Mouse (Mus musculus) stomach, embryonic 15.5 days (tissue): ENCODE measurements at regions not wholly inside any gene's neighbourhood (a gene's known extent, or its start where the extent isn't known, plus 50 kb on each side); places are given as distances from the start of the nearest gene placed in this dataset.

Experiments
- ATAC-seq: fragments of 200-750 bp; cut with Nextera tagmentation; 2 replicates; pipeline ENCODE4 v1.8.0; 2017; ENCODE audit warnings: low read depth, moderate number of reproducible peaks, moderate TSS enrichment; ENCODE audit not compliant: insufficient read depth, low FRiP score
- H3K27ac ChIP-seq: fragments of 300-500 bp; sonication (generic); 2 replicates; pipeline ENCODE4 v1.5.1; 2015; ENCODE audit warnings: mild to moderate bottlenecking, inconsistent platforms
- H3K27me3 ChIP-seq: fragments of 300-500 bp; sonication (generic); replicated peaks from 2 replicates; pipeline ENCODE4 v1.6.1; 2015; ENCODE audit warnings: inconsistent platforms
- H3K36me3 ChIP-seq: fragments of 300-500 bp; sonication (generic); 2 replicates; pipeline ENCODE4 v1.6.1; 2015; ENCODE audit warnings: inconsistent platforms
- H3K4me1 ChIP-seq: fragments of 300-500 bp; sonication (generic); 2 replicates; pipeline ENCODE4 v1.6.1; 2015; ENCODE audit warnings: inconsistent platforms
- H3K4me2 ChIP-seq: fragments of 300-500 bp; sonication (generic); 2 replicates; pipeline ENCODE4 v1.6.1; 2015; ENCODE audit warnings: mild to moderate bottlenecking, inconsistent platforms
- H3K4me3 ChIP-seq: fragments of 300-500 bp; sonication (generic); replicated peaks from 2 replicates; pipeline ENCODE4 v1.5.1; 2015; ENCODE audit warnings: inconsistent platforms
- H3K9ac ChIP-seq: fragments of 300-500 bp; sonication (generic); 2 replicates; pipeline ENCODE4 v1.6.1; 2015; ENCODE audit warnings: inconsistent platforms
- H3K9me3 ChIP-seq: fragments of 300-500 bp; sonication (generic); 2 replicates; pipeline ENCODE4 v1.6.1; 2016; ENCODE audit warnings: inconsistent platforms
- WGBS: fragments of 180-500 bp; shearing (Covaris S2); methylation state at CpG from one replicate; pipeline ENCODE4 v1.1.7; 2015; 5-methylcytosine and 5-hydroxymethylcytosine counted together

DNA sequence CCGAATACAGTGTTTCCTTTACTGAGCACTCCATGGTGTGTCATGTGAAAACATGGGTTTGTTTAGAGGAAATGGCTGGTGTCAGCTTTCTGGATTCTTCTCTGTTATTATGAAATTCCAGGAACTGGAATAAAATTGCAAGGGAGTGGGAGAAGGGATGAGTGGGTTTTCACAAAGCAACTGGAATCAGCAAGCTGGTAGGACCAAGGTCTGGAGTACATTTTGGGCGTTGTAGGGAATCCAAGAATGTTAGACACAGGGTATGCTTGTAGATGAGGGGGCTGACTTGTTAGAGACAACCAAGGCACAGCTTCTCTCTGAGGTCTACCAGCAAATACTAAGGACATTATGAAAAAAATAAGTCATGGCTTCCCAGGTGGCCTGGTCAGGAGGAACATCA, 233.8 kb downstream of the Clic5 start:
- Histone ChIP-seq H3K27me3 (no peaks in the 10 kb centered on the region), H3K4me1 (no peaks in the 10 kb centered on the region), H3K36me3 (no peaks in the 10 kb centered on the region), H3K9me3 (no peaks in the 10 kb centered on the region), H3K27ac (no peak overlapping the region), H3K4me3 (no peak overlapping the region), H3K9ac (no peak overlapping the region), H3K4me2 (no peak overlapping the region)
- WGBS: 75% methylated on average over 2 of the region's 2 CpGs
- ATAC-seq: no peak

- Histone ChIP-seq H3K27me3 (no peaks in the 10 kb centered on the region), H3K4me1 (no peaks in the 10 kb centered on the region), H3K9ac (no peak overlapping the region), H3K9me3 (no peaks in the 10 kb centered on the region), H3K27ac (no peak overlapping the region), H3K36me3 (no peaks in the 10 kb centered on the region), H3K4me2 (no peak overlapping the region), H3K4me3 (no peak overlapping the region)
- 72% methylated on average over 5 of the region's 5 CpGs for WGBS
- ATAC-seq: no peak
These were observed 234.5 kb downstream of the Clic5 start for GRCm38 (mm10) chr17:44422865-44423264.

- no peaks in the 10 kb centered on the region for H3K36me3 ChIP-seq
- WGBS: 87% methylated on average over 5 of the region's 5 CpGs
- H3K27ac ChIP-seq: no peak overlapping the region
- H3K4me3 ChIP-seq: no peak overlapping the region
- H3K9me3 ChIP-seq: no peaks in the 10 kb centered on the region
- ATAC-seq: no peak
- no peak overlapping the region for H3K4me2 ChIP-seq
- no peak overlapping the region for H3K9ac ChIP-seq
- H3K27me3 ChIP-seq: no peaks in the 10 kb centered on the region
- H3K4me1 ChIP-seq: no peaks in the 10 kb centered on the region
These were observed 235.1 kb downstream of the Clic5 start for GRCm38 (mm10) chr17:44423471-44423985.

DNA sequence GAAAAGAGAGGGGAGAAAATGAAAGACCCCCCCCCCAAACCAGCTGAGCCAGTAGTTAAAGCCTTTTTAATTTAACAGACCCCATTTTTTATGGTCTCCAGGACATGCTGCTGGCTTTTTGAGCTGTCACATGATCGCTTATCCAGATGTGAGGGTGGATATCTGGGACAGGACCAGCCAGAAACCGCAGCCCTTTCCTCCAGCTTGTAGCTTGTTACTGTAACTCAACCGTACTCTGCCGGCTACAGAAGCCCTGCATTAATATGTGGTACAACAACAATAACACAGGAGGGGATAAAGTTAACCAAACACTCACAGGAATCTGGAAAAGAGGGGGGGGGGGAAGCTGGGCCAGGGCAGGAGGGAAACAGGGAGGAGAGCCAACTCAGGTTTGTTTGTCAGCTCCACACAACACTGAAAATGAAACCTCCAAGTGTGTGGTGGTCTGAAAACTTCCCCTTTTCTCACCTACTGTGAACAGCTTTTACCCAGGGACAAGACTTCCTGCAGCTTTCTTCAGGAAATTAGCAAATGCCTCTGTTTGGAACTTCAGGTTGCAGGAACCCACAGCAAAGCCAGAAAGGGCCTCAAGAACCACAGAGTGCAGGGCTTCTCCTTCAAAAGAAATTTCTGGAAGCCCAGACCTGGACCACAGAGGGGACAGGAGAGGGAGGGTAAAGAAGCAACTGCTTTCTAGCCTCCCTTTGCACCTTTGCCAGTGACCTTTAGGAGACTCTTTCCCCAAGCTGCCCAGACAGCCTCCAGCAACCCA, 244.3 kb downstream of the Clic5 start:
- no peak overlapping the region for H3K27ac ChIP-seq

GRCm38 (mm10) chr17:44433296-44433653, 244.9 kb downstream of the Clic5 start:
- Histone ChIP-seq H3K4me3 (no peak overlapping the region), H3K4me2 (no peak overlapping the region), H3K27me3 (no peaks in the 10 kb centered on the region), H3K9ac (no peak overlapping the region), H3K4me1 (no peaks in the 10 kb centered on the region), H3K36me3 (no peaks in the 10 kb centered on the region), H3K9me3 (no peaks in the 10 kb centered on the region), H3K27ac (no peak overlapping the region)
- ATAC-seq: no peak

More for the DNA sequence above, 244.3 kb downstream of the Clic5 start:
- ATAC-seq: no peak
- Histone ChIP-seq H3K9ac (no peak overlapping the region), H3K9me3 (no peaks in the 10 kb centered on the region), H3K4me1 (no peaks in the 10 kb centered on the region), H3K4me2 (0 out of 2 replicates have a peak overlapping the region, but pooled peaks have one; percentile 6), H3K27me3 (no peaks in the 10 kb centered on the region), H3K4me3 (no peak overlapping the region), H3K36me3 (no peaks in the 10 kb centered on the region)
- 22% methylated on average over 4 of the region's 4 CpGs for WGBS

- no peaks in the 10 kb centered on the region for H3K9me3 ChIP-seq
- H3K4me1 ChIP-seq: no peaks in the 10 kb centered on the region
- H3K27ac ChIP-seq: no peak overlapping the region
- no peak for ATAC-seq
- WGBS: 87% methylated on average over 9 of the region's 9 CpGs
- no peak overlapping the region for H3K9ac ChIP-seq
- H3K36me3 ChIP-seq: no peaks in the 10 kb centered on the region
- no peaks in the 10 kb centered on the region for H3K27me3 ChIP-seq
- no peak overlapping the region for H3K4me3 ChIP-seq
- H3K4me2 ChIP-seq: no peak overlapping the region
These were observed 248.2 kb downstream of the Clic5 start for GRCm38 (mm10) chr17:44436536-44437043.

DNA sequence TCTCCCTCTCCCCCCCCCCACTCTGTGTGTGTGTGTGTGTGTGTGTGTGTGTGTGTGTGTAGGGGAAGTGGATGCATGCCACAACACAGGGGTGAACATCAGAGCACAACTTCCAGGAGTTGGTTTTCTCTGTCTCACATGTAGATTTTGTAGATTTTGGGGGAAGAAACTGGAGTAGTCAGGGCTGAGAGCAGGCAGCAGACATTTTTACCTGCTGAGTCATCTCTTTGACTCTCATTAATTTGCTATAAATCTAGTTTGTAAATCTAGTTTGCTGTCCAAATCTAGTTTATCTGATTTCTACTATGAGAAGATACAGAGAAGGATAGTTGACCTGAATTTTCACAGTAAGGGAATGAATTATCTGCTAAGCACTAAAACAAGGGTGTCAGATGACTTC, 250.1 kb downstream of the Clic5 start:
- no peaks in the 10 kb centered on the region for H3K36me3 ChIP-seq
- H3K4me2 ChIP-seq: no peak overlapping the region
- H3K27me3 ChIP-seq: no peaks in the 10 kb centered on the region
- ATAC-seq: no peak
- H3K4me3 ChIP-seq: no peak overlapping the region
- no peaks in the 10 kb centered on the region for H3K4me1 ChIP-seq
- no peak overlapping the region for H3K9ac ChIP-seq
- H3K27ac ChIP-seq: no peak overlapping the region
- no peaks in the 10 kb centered on the region for H3K9me3 ChIP-seq

DNA sequence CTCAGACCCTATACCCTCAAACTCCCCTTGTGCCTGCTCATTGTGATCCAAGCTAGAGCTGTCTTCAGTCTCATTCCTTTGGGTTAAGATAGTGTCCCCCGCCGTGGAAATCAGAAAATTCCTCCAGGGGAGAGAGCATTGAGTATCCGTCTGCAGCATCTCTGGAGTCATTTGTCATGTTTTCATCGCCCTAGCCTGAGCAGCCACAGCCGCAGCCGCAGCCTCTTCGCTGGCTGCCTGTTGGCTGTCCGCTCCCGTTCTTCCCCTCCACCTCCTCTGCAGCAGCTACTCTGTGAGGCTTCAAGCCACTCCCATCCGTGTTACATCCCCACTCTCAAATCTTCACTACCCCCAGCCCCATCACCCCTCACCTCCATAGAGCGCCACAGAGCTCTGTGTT, 255.1 kb downstream of the Clic5 start:
- Histone ChIP-seq H3K27me3 (no peaks in the 10 kb centered on the region), H3K36me3 (no peaks in the 10 kb centered on the region), H3K9me3 (no peaks in the 10 kb centered on the region), H3K4me3 (no peak overlapping the region), H3K4me1 (no peaks in the 10 kb centered on the region), H3K9ac (no peak overlapping the region), H3K4me2 (no peak overlapping the region), H3K27ac (no peak overlapping the region)
- ATAC-seq: peak; percentile 18; the same call in 1 of the 2 replicates
- 35% methylated on average over 11 of the region's 11 CpGs for WGBS

DNA sequence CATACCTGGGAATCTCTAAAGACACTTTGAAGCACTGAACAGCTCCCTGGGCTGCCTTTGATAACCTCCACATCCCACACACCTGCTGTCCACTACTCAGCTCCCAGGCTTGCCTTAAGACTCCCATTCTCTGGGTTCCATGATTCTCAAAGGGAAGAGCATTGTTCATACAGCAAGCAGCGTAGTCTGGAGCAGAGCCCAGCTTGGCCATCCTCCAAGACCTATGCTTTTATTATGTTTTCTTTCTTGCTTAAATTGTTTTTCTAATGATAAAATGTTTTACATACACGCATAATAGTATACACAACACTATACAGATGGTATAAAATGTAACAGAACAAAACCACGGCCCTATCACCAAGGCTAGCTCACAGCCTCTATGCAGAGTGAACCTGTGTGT, 257.0 kb downstream of the Clic5 start:
- H3K9ac ChIP-seq: no peak overlapping the region
- no peaks in the 10 kb centered on the region for H3K9me3 ChIP-seq
- no peaks in the 10 kb centered on the region for H3K36me3 ChIP-seq
- no peak overlapping the region for H3K4me2 ChIP-seq
- no peaks in the 10 kb centered on the region for H3K27me3 ChIP-seq
- H3K27ac ChIP-seq: no peak overlapping the region
- no peak overlapping the region for H3K4me3 ChIP-seq
- 0 out of 2 replicates have a peak, but pooled peaks cover 3% of the 10 kb centered on the region for H3K4me1 ChIP-seq
- 57% methylated on average over 3 of the region's 3 CpGs for WGBS
- no peak for ATAC-seq
